Mouse (Mus musculus): ENCODE results near the gene Gper1.

GRCm38 (mm10) chr5:139404801-139405401, 18.1 kb upstream of the Gper1 start, which contains the start of gene C130050O18Rik:
- TF ChIP-seq POLR2A (IDR thresholded peaks at IDR 0.05; ENCODE audit: borderline replicate concordance, extremely low read depth, insufficient read depth, insufficient read length, poor library complexity, severe bottlenecking) (no peak), CTCF (IDR thresholded peaks at IDR 0.05; ENCODE audit: borderline replicate concordance, extremely low read depth, insufficient read depth, insufficient read length) (no peak)
